Mouse (Mus musculus) embryonic facial prominence, embryonic 12.5 days (tissue): ENCODE measurements around the gene Teddm1b. TPM values are rescaled to one million over a fixed set of nuclear protein-coding genes. Genes with fewer than 3 reads are reported as not detected.
"Not testable (repeated sequence)": the region's sequence is repeated elsewhere in the genome, so short reads cannot be mapped to it uniquely, and the experiment has no call there.

Experiments used
- ATAC-seq: fragments of 200-750 bp; cut with Nextera tagmentation; 2 replicates; pipeline ENCODE4 v1.8.0; 2017; ENCODE audit not compliant: insufficient number of reproducible peaks, insufficient read depth, low FRiP score, low TSS enrichment
- H3K27ac ChIP-seq: fragments of 300-500 bp; sonication (generic); 2 replicates; pipeline ENCODE4 v1.5.1; 2016; ENCODE audit warnings: mild to moderate bottlenecking
- H3K27me3 ChIP-seq: fragments of 300-500 bp; sonication (generic); 2 replicates; pipeline ENCODE4 v1.6.1; 2016; ENCODE audit warnings: mild to moderate bottlenecking, moderate library complexity
- H3K36me3 ChIP-seq: fragments of 300-500 bp; sonication (generic); 2 replicates; pipeline ENCODE4 v1.6.1; 2016; ENCODE audit warnings: mild to moderate bottlenecking
- H3K4me1 ChIP-seq: fragments of 300-500 bp; sonication (generic); 2 replicates; pipeline ENCODE4 v1.6.1; 2016
- H3K4me2 ChIP-seq: fragments of 300-500 bp; sonication (generic); replicated peaks from 2 replicates; pipeline ENCODE4 v1.6.1; 2016; ENCODE audit warnings: mild to moderate bottlenecking, moderate library complexity
- H3K4me3 ChIP-seq: fragments of 300-500 bp; sonication (generic); 2 replicates; pipeline ENCODE4 v1.5.1; 2016; ENCODE audit warnings: mild to moderate bottlenecking
- H3K9ac ChIP-seq: fragments of 300-500 bp; sonication (generic); 2 replicates; pipeline ENCODE4 v1.6.1; 2016; ENCODE audit warnings: mild to moderate bottlenecking, moderate library complexity
- H3K9me3 ChIP-seq: fragments of 300-500 bp; sonication (generic); 2 replicates; pipeline ENCODE4 v1.6.1; 2016; ENCODE audit warnings: mild to moderate bottlenecking, moderate library complexity
- WGBS: fragments of 180-500 bp; shearing (Covaris S2); methylation state at CpG from one replicate; pipeline ENCODE4 v1.1.7; 2016; 5-methylcytosine and 5-hydroxymethylcytosine counted together
- polyA plus RNA-seq: library from polyadenylated mRNA; unstranded; fragments of >200 nt; fragmentation: Nextera tagmentation; extraction: Ambion mirVana; gene quantifications from 2 replicates; pipeline ENCODE4 v1.2.1, GENCODE M21; 2016

Teddm1b gene
- 0.27 and 0.37 TPM in 2 replicates for polyA plus RNA-seq

- Histone ChIP-seq H3K4me2 (no peak within 1 kb of the TSS), H3K9ac (no peak within 1 kb of the TSS), H3K4me3 (no peak within 1 kb of the TSS), H3K9me3 (no peaks in the 10 kb centered on the region), H3K27ac (no peak within 1 kb of the TSS), H3K4me1 (no peaks in the 10 kb centered on the region), H3K27me3 (no peaks in the 10 kb centered on the region), H3K36me3 (no peaks in the 10 kb centered on the region)
- no peak for ATAC-seq
- 89% methylated on average over 6 of the region's 6 CpGs for WGBS
These were observed at the start of gene Teddm1b for GRCm38 (mm10) chr1:153874045-153874444. Gene Teddm1b (plus strand): TSS chr1:153874345.

DNA sequence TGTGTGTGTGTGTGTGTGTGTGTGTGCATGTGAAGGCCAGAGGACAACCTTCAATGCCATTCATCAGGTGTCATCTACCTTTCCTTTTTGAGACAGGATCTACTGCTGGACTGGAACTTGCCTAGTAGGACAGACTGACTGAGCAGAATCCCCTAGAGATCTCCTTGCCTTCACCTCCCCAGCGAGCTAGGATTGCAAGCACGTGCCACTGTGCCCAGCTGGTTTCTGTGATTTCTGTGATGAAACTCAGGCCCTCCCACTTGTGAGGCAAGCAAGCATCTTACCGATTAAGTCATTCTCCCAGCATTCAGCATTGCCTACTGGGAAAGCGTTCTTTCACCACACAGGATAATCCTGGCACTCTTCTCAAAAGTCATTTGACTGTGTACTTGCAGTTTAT lies 43.4 kb upstream of the Teddm1b start:
- no peak for ATAC-seq

DNA sequence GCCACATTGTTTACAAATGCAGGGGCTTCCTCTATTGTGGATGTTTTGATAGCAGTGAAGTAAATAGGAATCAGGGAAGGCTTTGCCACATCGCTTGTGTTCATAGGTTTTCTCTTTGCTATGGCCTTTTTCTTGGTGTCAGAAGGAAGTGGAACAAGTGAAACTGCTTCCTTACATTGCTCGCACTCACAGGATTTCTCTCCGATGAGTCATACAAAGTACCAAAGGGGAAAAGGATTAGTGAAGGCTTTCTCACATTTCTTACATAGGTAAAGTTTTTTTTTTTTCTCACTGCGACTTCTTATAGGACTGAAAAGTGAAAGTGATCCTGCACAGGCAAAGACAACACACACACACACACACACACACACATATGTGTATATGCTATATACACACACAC lies 38.1 kb upstream of the Teddm1b start:
- no peaks in the 10 kb centered on the region for H3K9me3 ChIP-seq
- no peaks in the 10 kb centered on the region for H3K4me1 ChIP-seq
- H3K27me3 ChIP-seq, result no peaks in the 10 kb centered on the region
- no peak for ATAC-seq
- no peak overlapping the region for H3K27ac ChIP-seq
- no peak overlapping the region for H3K4me2 ChIP-seq
- 76% methylated on average over 4 of the region's 4 CpGs for WGBS
- H3K4me3 ChIP-seq, result no peak overlapping the region
- no peaks in the 10 kb centered on the region for H3K36me3 ChIP-seq
- H3K9ac ChIP-seq, result no peak overlapping the region

More for the DNA sequence above, 43.4 kb upstream of the Teddm1b start:
- Histone ChIP-seq H3K27ac (no peak overlapping the region), H3K9me3 (no peaks in the 10 kb centered on the region), H3K4me2 (no peak overlapping the region), H3K9ac (no peak overlapping the region), H3K27me3 (no peaks in the 10 kb centered on the region), H3K4me1 (no peaks in the 10 kb centered on the region), H3K36me3 (no peaks in the 10 kb centered on the region), H3K4me3 (no peak overlapping the region)
- 70% methylated on average over 4 of the region's 4 CpGs for WGBS

DNA sequence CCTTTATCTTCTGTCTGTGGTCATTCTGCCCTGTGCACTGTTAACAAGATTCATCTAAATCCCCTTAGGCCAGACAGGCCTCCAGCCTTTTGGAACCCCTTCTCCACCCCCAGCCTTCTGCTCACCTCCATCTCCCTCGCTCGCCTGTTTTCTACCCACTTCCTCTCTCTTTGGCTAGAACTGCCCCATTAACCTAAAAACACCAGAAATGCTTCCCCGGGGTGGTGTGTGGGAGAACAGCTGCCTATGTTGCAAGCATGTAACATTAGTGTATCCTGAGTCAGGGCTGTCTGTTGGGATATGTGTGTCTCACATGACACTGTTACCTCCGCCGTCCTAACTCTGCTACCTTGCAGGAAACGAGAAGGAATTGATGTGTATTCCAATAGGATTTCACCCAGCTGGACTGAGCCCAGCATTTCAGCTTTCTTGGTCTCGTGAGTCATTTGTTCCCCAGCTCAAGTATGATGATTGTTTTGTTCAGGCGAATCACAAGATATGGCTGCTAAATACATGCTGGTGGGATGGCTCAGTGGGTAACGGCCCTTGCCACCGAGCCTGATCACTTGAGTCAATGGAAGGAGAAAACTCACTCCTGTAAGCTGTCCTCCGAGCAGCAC lies 31.9 kb upstream of the Teddm1b start:
- Histone ChIP-seq H3K4me1 (no peaks in the 10 kb centered on the region), H3K27ac (no peak overlapping the region), H3K4me2 (no peak overlapping the region), H3K9me3 (no peaks in the 10 kb centered on the region), H3K4me3 (no peak overlapping the region), H3K9ac (no peak overlapping the region), H3K36me3 (no peaks in the 10 kb centered on the region), H3K27me3 (no peaks in the 10 kb centered on the region)
- WGBS, result 78% methylated on average over 11 of the region's 11 CpGs
- no peak for ATAC-seq

DNA sequence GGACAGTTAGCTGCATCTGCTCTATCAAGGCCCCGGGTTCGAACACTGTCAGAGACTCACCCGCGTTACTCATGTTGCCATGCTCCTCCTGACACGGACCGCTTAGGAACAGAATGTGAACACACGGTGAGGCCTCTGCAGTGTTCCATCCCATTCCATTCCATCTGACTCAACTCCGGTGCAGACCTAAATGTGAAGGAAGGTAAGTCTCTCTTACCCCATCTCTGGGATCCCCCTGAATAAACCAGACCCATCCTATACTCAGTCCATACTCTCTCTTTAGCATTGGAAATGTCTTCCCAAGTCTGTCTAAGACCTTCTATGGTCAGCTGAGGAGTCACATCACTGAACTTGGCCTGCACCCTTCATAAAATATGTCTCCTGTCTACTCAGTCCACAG lies 30.1 kb upstream of the Teddm1b start, which contains the start of gene Rgsl1:
Rgsl1 (minus strand) TSS at position 101 of the 400 bp plus-strand sequence.
- H3K27me3 ChIP-seq, result no peaks in the 10 kb centered on the region
- no peak within 1 kb of the TSS for H3K4me3 ChIP-seq
- 98% methylated on average over 8 of the region's 8 CpGs for WGBS
- no peak within 1 kb of the TSS for H3K27ac ChIP-seq
- no peaks in the 10 kb centered on the region for H3K36me3 ChIP-seq
- no peaks in the 10 kb centered on the region for H3K4me1 ChIP-seq
- H3K4me2 ChIP-seq, result no peak within 1 kb of the TSS
- H3K9ac ChIP-seq, result no peak within 1 kb of the TSS
- ATAC-seq, result no peak
- no peaks in the 10 kb centered on the region for H3K9me3 ChIP-seq

DNA sequence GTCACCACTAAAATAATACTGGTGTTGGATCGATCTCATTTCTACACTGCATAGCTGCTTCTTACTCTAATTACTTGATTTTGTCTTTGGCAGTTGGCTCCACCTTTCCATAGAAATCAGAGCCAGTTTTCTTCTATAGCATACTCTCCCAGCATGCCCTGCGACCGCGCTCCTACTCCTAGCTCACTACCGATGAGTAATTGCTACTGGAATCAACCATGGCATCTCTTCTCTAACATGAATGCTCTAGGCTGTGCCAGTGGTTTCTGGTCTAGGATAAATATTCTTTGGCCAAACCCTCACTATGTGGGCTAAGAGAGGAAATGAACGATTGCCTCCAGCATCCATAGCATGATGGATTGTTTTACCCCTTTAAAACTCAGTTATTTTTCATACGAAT lies 27.7 kb upstream of the Teddm1b start:
- Histone ChIP-seq H3K36me3 (no peaks in the 10 kb centered on the region), H3K27me3 (no peaks in the 10 kb centered on the region), H3K4me3 (no peak overlapping the region), H3K4me2 (no peak overlapping the region), H3K4me1 (no peaks in the 10 kb centered on the region), H3K9ac (no peak overlapping the region), H3K9me3 (no peaks in the 10 kb centered on the region), H3K27ac (no peak overlapping the region)
- WGBS, result 89% methylated on average over 7 of the region's 7 CpGs
- no peak for ATAC-seq

- Histone ChIP-seq H3K4me1 (no peaks in the 10 kb centered on the region), H3K9me3 (no peaks in the 10 kb centered on the region), H3K4me2 (no peak overlapping the region), H3K9ac (no peak overlapping the region), H3K27ac (no peak overlapping the region), H3K27me3 (no peaks in the 10 kb centered on the region), H3K4me3 (no peak overlapping the region), H3K36me3 (no peaks in the 10 kb centered on the region)
- ATAC-seq, result no peak
- 29% methylated on average over 6 of the region's 6 CpGs for WGBS
These were observed 27.3 kb upstream of the Teddm1b start for GRCm38 (mm10) chr1:153846867-153847266.

GRCm38 (mm10) chr1:153852696-153853095 lies 21.4 kb upstream of the Teddm1b start:
- H3K36me3 ChIP-seq, H3K9me3 ChIP-seq, H3K9ac ChIP-seq, H3K4me3 ChIP-seq, H3K4me2 ChIP-seq, H3K4me1 ChIP-seq, ATAC-seq, H3K27me3 ChIP-seq, H3K27ac ChIP-seq: not testable (repeated sequence)
- WGBS, result 70% methylated on average over 7 of the region's 7 CpGs

DNA sequence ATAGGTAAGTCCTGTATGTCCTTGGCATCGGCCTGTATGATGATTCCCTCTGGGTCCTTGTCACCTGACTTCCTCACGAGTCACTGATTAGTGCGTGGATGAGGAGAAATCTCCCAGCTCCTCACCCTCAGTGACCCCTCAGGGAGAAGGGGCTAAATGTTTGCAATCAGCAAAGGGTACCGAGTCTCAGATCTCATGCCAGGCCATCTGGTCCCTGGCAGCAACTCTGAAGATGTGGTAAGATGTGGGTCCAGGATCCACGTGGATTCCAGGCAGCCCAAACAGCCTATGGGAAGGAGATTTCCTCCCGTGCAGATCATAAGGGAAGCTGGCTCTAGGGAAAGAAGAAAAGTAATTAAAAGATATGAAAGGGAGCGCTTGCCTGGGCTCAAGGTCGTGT lies 18.2 kb upstream of the Teddm1b start:
- no peak for ATAC-seq
- H3K9me3 ChIP-seq, result no peaks in the 10 kb centered on the region
- H3K4me3 ChIP-seq, result no peak overlapping the region
- WGBS, result 69% methylated on average over 8 of the region's 8 CpGs
- no peak overlapping the region for H3K9ac ChIP-seq
- no peak overlapping the region for H3K4me2 ChIP-seq
- H3K4me1 ChIP-seq, result no peaks in the 10 kb centered on the region
- H3K27me3 ChIP-seq, result no peaks in the 10 kb centered on the region
- H3K36me3 ChIP-seq, result no peaks in the 10 kb centered on the region
- H3K27ac ChIP-seq, result no peak overlapping the region

- H3K9ac ChIP-seq, H3K36me3 ChIP-seq, H3K27ac ChIP-seq, H3K4me3 ChIP-seq, ATAC-seq, H3K4me2 ChIP-seq, H3K9me3 ChIP-seq, H3K27me3 ChIP-seq, H3K4me1 ChIP-seq: not testable (repeated sequence)
- WGBS, result 95% methylated on average over 17 of the region's 17 CpGs
These were observed 6.2 kb downstream of the Teddm1b start for GRCm38 (mm10) chr1:153880391-153880790.

DNA sequence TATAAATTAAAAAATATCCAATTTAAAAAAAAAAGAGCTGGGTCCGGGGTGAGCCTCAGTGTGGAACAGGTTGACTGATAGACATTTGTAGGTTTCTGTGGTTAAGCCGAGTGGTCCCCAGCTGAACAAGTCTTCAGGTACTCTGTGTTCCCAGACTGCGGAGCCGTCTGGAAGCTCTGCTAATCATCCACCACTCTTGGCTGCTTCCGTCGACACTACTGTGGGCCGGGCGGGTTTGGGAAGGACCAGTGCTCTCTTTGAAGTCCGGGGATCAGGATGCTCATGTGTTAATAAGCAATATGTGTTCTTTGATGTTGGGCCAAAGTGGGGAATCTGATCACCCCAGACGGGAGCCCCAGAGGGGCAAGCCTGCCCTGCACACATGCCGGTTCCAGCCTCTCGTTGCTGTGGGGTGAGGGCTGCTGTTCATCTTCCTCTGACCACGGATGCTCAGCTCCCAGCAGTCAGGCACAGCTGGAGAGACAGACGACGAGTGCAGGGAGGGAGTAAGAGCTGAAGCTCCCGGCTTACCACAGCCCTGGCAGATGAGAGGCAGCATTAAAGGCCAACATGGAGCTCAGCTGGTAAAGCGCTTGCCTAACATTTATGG lies 12.0 kb downstream of the Teddm1b start:
- Histone ChIP-seq H3K9me3 (no peaks in the 10 kb centered on the region), H3K4me3 (no peak overlapping the region), H3K4me1 (peaks cover 6% of the 10 kb centered on the region; the same call in 1 of the 2 replicates), H3K27ac (no peak overlapping the region), H3K27me3 (no peaks in the 10 kb centered on the region), H3K9ac (no peak overlapping the region), H3K4me2 (no peak overlapping the region), H3K36me3 (no peaks in the 10 kb centered on the region)
- ATAC-seq, result no peak; the same call in 1 of the 2 replicates
- WGBS, result 27% methylated on average over 17 of the region's 17 CpGs

DNA sequence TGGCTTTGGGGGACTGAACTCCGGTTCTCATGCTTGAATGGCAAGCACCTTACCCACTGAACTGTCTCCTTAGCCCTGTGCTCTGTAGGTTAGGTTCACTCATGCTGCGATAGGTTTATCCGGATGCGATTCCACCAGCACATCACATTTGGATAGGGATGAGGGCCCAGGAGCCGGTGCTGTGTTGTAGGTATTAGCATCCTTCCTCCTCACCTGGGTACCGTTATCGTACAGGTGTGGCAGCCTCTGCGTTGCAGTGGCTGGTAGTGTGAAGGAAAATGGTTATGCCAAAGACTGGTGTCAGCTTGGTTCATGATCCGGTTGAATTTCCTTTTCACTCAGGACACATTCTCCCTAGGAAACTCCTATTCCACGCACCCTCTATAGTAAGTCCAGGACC lies 16.0 kb downstream of the Teddm1b start:
- no peaks in the 10 kb centered on the region for H3K9me3 ChIP-seq
- H3K27ac ChIP-seq, result no peak overlapping the region
- H3K4me2 ChIP-seq, result no peak overlapping the region
- no peaks in the 10 kb centered on the region for H3K27me3 ChIP-seq
- no peaks in the 10 kb centered on the region for H3K36me3 ChIP-seq
- no peak overlapping the region for H3K4me3 ChIP-seq
- no peak overlapping the region for H3K9ac ChIP-seq
- H3K4me1 ChIP-seq, result peaks cover 6% of the 10 kb centered on the region; the same call in 1 of the 2 replicates
- WGBS, result 93% methylated on average over 10 of the region's 10 CpGs
- ATAC-seq, result no peak
